Mouse (Mus musculus) limb, embryonic 13.5 days (tissue): ENCODE measurements around the gene Sema3c. TPM values are rescaled to one million over a fixed set of nuclear protein-coding genes. Genes with fewer than 3 reads are reported as not detected.
A peak's percentile ranks its signal among the peaks of the same experiment; 100 is the strongest.
"Not testable (repeated sequence)": the region's sequence is repeated elsewhere in the genome, so short reads cannot be mapped to it uniquely, and the experiment has no call there.

ENCODE experiments used
- ATAC-seq: fragments of 200-750 bp; cut with Nextera tagmentation; 2 replicates; pipeline ENCODE4 v1.8.0; 2017; ENCODE audit warnings: low read depth, moderate number of reproducible peaks, moderate TSS enrichment; ENCODE audit not compliant: low FRiP score
- H3K27ac ChIP-seq: fragments of 300-500 bp; sonication (generic); 2 replicates; pipeline ENCODE4 v1.5.1; 2015; ENCODE audit warnings: inconsistent platforms, mild to moderate bottlenecking, moderate library complexity
- H3K27me3 ChIP-seq: fragments of 300-500 bp; sonication (generic); 2 replicates; pipeline ENCODE4 v1.6.1; 2015; ENCODE audit warnings: mild to moderate bottlenecking, inconsistent platforms
- H3K36me3 ChIP-seq: fragments of 300-500 bp; sonication (generic); 2 replicates; pipeline ENCODE4 v1.6.1; 2015; ENCODE audit warnings: inconsistent platforms, mild to moderate bottlenecking, moderate library complexity
- H3K4me1 ChIP-seq: fragments of 300-500 bp; sonication (generic); 2 replicates; pipeline ENCODE4 v1.6.1; 2015; ENCODE audit warnings: inconsistent platforms
- H3K4me2 ChIP-seq: fragments of 300-500 bp; sonication (generic); replicated peaks from 2 replicates; pipeline ENCODE4 v1.6.1; 2015; ENCODE audit warnings: inconsistent platforms, mild to moderate bottlenecking, moderate library complexity
- H3K4me3 ChIP-seq: fragments of 300-500 bp; sonication (generic); 2 replicates; pipeline ENCODE4 v1.5.1; 2015; ENCODE audit warnings: moderate library complexity, mild to moderate bottlenecking, inconsistent platforms
- H3K9ac ChIP-seq: fragments of 300-500 bp; sonication (generic); 2 replicates; pipeline ENCODE4 v1.6.1; 2015; ENCODE audit warnings: mild to moderate bottlenecking, inconsistent platforms
- H3K9me3 ChIP-seq: fragments of 300-500 bp; sonication (generic); 2 replicates; pipeline ENCODE4 v1.6.1; 2016; ENCODE audit warnings: inconsistent platforms
- WGBS: fragments of 180-500 bp; shearing (Covaris S2); methylation state at CpG from one replicate; pipeline ENCODE4 v1.1.7; 2015; 5-methylcytosine and 5-hydroxymethylcytosine counted together
- polyA plus RNA-seq: library from polyadenylated mRNA; unstranded; fragments of >200 nt; fragmentation: Nextera tagmentation; extraction: Ambion mirVana; gene quantifications from 2 replicates; pipeline ENCODE4 v1.2.1, GENCODE M21; 2015

Gene Sema3c
- 53.4 and 59.3 TPM in 2 replicates for polyA plus RNA-seq

- ATAC-seq = peak; percentile 38
- Histone ChIP-seq H3K36me3 (no peaks in the 10 kb centered on the region), H3K27ac (peak within 1 kb of the TSS; percentile 91), H3K27me3 (no peaks in the 10 kb centered on the region), H3K4me3 (peak within 1 kb of the TSS; percentile 58), H3K4me2 (peak within 1 kb of the TSS; percentile 75), H3K9ac (peak within 1 kb of the TSS; percentile 72), H3K9me3 (no peaks in the 10 kb centered on the region), H3K4me1 (peaks cover 4% of the 10 kb centered on the region; the same call in 1 of the 2 replicates)
- under 1% methylated on average over 16 of the region's 16 CpGs for WGBS
These were observed at the start of gene Sema3c for GRCm38 (mm10) chr5:17573694-17574380. TSS of gene Sema3c (plus strand) at chr5:17574281.

GRCm38 (mm10) chr5:17531165-17531564, 42.9 kb upstream of the Sema3c start:
- 92% methylated on average over 2 of the region's 2 CpGs for WGBS
- H3K4me3 ChIP-seq, H3K4me1 ChIP-seq: not testable (repeated sequence)

GRCm38 (mm10) chr5:17543141-17543540, 30.9 kb upstream of the Sema3c start:
- Histone ChIP-seq H3K9ac (no peak overlapping the region), H3K36me3 (no peaks in the 10 kb centered on the region), H3K4me3 (no peak overlapping the region), H3K9me3 (no peaks in the 10 kb centered on the region), H3K27me3 (no peaks in the 10 kb centered on the region), H3K4me1 (no peaks in the 10 kb centered on the region), H3K4me2 (no peak overlapping the region), H3K27ac (no peak overlapping the region)
- 63% methylated on average over 4 of the region's 4 CpGs for WGBS
- ATAC-seq = no peak

More at GRCm38 (mm10) chr5:17531165-17531564, 42.9 kb upstream of the Sema3c start:
- H3K36me3 ChIP-seq, ATAC-seq, H3K4me2 ChIP-seq, H3K27me3 ChIP-seq, H3K9me3 ChIP-seq, H3K9ac ChIP-seq, H3K27ac ChIP-seq: not testable (repeated sequence)

- no peak overlapping the region for H3K27ac ChIP-seq
- WGBS = 86% methylated on average over 2 of the region's 2 CpGs
- ATAC-seq = no peak
- H3K4me1 ChIP-seq = no peaks in the 10 kb centered on the region
- H3K36me3 ChIP-seq = no peaks in the 10 kb centered on the region
- H3K27me3 ChIP-seq = no peaks in the 10 kb centered on the region
- no peaks in the 10 kb centered on the region for H3K9me3 ChIP-seq
- no peak overlapping the region for H3K4me2 ChIP-seq
- H3K9ac ChIP-seq = no peak overlapping the region
- H3K4me3 ChIP-seq = no peak overlapping the region
These were observed 29.1 kb upstream of the Sema3c start for GRCm38 (mm10) chr5:17544904-17545449.

- Histone ChIP-seq H3K4me2 (no peak overlapping the region), H3K4me3 (no peak overlapping the region), H3K27ac (no peak overlapping the region), H3K36me3 (no peaks in the 10 kb centered on the region), H3K27me3 (no peaks in the 10 kb centered on the region), H3K9ac (no peak overlapping the region), H3K4me1 (no peaks in the 10 kb centered on the region), H3K9me3 (no peaks in the 10 kb centered on the region)
- 57% methylated on average over 3 of the region's 3 CpGs for WGBS
- ATAC-seq = no peak
These were observed 22.4 kb upstream of the Sema3c start for GRCm38 (mm10) chr5:17551693-17552092.

GRCm38 (mm10) chr5:17556073-17556473, 18.0 kb upstream of the Sema3c start:
- Histone ChIP-seq H3K27me3 (no peaks in the 10 kb centered on the region), H3K4me3 (no peak overlapping the region), H3K4me2 (no peak overlapping the region), H3K9ac (no peak overlapping the region), H3K9me3 (no peaks in the 10 kb centered on the region), H3K4me1 (no peaks in the 10 kb centered on the region), H3K36me3 (no peaks in the 10 kb centered on the region), H3K27ac (no peak overlapping the region)
- ATAC-seq = 0 out of 2 replicates have a peak, but pooled peaks have one; percentile 51
- 32% methylated on average over 7 of the region's 7 CpGs for WGBS

GRCm38 (mm10) chr5:17556715-17557265, 17.3 kb upstream of the Sema3c start:
- no peaks in the 10 kb centered on the region for H3K27me3 ChIP-seq
- WGBS = 88% methylated on average over 3 of the region's 3 CpGs
- no peak overlapping the region for H3K4me2 ChIP-seq
- ATAC-seq = no peak
- no peaks in the 10 kb centered on the region for H3K4me1 ChIP-seq
- no peaks in the 10 kb centered on the region for H3K36me3 ChIP-seq
- H3K9me3 ChIP-seq = no peaks in the 10 kb centered on the region
- H3K27ac ChIP-seq = no peak overlapping the region
- H3K9ac ChIP-seq = no peak overlapping the region
- H3K4me3 ChIP-seq = no peak overlapping the region

GRCm38 (mm10) chr5:17571571-17571970, 2.5 kb upstream of the Sema3c start:
- Histone ChIP-seq H3K27ac (no peak overlapping the region), H3K9ac (no peak overlapping the region), H3K36me3 (no peaks in the 10 kb centered on the region), H3K4me3 (no peak overlapping the region), H3K9me3 (no peaks in the 10 kb centered on the region), H3K27me3 (no peaks in the 10 kb centered on the region), H3K4me2 (no peak overlapping the region), H3K4me1 (peaks cover 4% of the 10 kb centered on the region; the same call in 1 of the 2 replicates)
- no peak for ATAC-seq
- 64% methylated on average over 6 of the region's 6 CpGs for WGBS

GRCm38 (mm10) chr5:17574413-17575182, 517 bp downstream of the Sema3c start:
- Histone ChIP-seq H3K4me3 (peak overlapping the region; percentile 58), H3K9me3 (no peaks in the 10 kb centered on the region), H3K4me2 (peak overlapping the region; percentile 75), H3K36me3 (no peaks in the 10 kb centered on the region), H3K9ac (peak overlapping the region; percentile 72), H3K27me3 (no peaks in the 10 kb centered on the region), H3K4me1 (peaks cover 4% of the 10 kb centered on the region; the same call in 1 of the 2 replicates), H3K27ac (peak overlapping the region; percentile 91)
- WGBS = 1% methylated on average over 59 of the region's 59 CpGs
- ATAC-seq = peak; percentile 96

- peak overlapping the region; percentile 91 for H3K27ac ChIP-seq
- ATAC-seq = no peak
- no peaks in the 10 kb centered on the region for H3K36me3 ChIP-seq
- peak overlapping the region; percentile 72 for H3K9ac ChIP-seq
- peaks cover 4% of the 10 kb centered on the region; the same call in 1 of the 2 replicates for H3K4me1 ChIP-seq
- no peaks in the 10 kb centered on the region for H3K9me3 ChIP-seq
- peak overlapping the region; percentile 75 for H3K4me2 ChIP-seq
- peak overlapping the region; percentile 58 for H3K4me3 ChIP-seq
- H3K27me3 ChIP-seq = no peaks in the 10 kb centered on the region
- 19% methylated on average over 7 of the region's 7 CpGs for WGBS
These were observed 1.1 kb downstream of the Sema3c start for GRCm38 (mm10) chr5:17575183-17575495.

GRCm38 (mm10) chr5:17576069-17576468, 2.0 kb downstream of the Sema3c start:
- H3K27me3 ChIP-seq = no peaks in the 10 kb centered on the region
- H3K4me3 ChIP-seq = peak overlapping the region; percentile 58
- H3K27ac ChIP-seq = no peak overlapping the region
- H3K9me3 ChIP-seq = no peaks in the 10 kb centered on the region
- 47% methylated on average over 2 of the region's 2 CpGs for WGBS
- 0 out of 2 replicates have a peak overlapping the region, but pooled peaks have one; percentile 31 for H3K9ac ChIP-seq
- H3K36me3 ChIP-seq = no peaks in the 10 kb centered on the region
- H3K4me2 ChIP-seq = peak overlapping the region; percentile 75
- H3K4me1 ChIP-seq = peaks cover 4% of the 10 kb centered on the region; the same call in 1 of the 2 replicates
- no peak for ATAC-seq

- no peak overlapping the region for H3K4me3 ChIP-seq
- no peak overlapping the region for H3K27ac ChIP-seq
- H3K4me2 ChIP-seq = no peak overlapping the region
- no peaks in the 10 kb centered on the region for H3K27me3 ChIP-seq
- H3K9ac ChIP-seq = no peak overlapping the region
- H3K9me3 ChIP-seq = no peaks in the 10 kb centered on the region
- ATAC-seq = no peak
- no peaks in the 10 kb centered on the region for H3K36me3 ChIP-seq
- WGBS = 32% methylated on average over 2 of the region's 2 CpGs
- H3K4me1 ChIP-seq = peaks cover 11% of the 10 kb centered on the region; the same call in 1 of the 2 replicates
These were observed 8.0 kb downstream of the Sema3c start for GRCm38 (mm10) chr5:17582047-17582515.
